Mouse (Mus musculus): ENCODE data around the gene Top2b. TPM values are rescaled to one million over a fixed set of nuclear protein-coding genes. Genes with fewer than 3 reads are reported as not detected.
A peak's percentile ranks its signal among the peaks of the same experiment; 100 is the strongest.

The Top2b gene
- polyA plus RNA-seq, 1 experiment from 2014 or later, result 83.7 TPM

DNA sequence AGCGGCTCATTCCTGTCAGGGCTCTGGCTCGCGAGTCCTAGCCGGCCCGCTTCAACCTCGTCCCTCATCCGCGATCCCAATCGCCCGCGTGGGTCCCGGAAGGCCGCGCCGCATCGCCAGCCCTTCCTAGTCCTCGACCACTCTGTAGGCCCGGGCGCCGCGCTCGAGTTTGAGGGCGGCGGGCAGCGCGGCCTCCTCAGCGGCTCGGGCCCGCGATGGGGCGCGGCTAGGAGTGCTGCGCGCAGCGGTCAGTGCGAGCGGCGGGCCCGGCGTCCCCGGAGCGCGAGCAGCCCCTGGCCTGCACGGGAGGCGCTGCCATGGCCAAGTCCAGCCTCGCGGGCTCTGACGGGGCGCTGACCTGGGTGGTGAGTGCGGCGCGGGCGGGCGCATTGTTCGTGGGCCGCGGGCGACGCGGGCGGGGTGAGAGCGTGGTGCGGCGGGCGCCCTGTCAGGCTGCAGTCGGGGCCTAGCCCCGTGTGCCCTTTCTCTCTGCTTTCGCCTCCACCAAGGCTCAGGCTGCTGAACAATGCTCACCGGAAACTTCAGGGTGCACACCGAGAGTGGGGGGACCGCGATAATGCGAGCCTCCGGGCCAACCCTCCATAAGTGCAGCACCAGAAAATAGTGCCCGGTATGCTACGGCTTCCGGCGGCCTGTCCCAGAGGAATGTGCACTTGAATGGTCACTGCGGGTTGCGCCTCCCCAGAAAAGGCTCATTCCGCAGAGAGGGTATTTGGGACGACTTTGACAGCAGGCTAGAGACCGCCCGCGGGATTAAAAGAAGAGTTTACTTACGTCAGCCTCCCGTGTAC lies 589 bp downstream of the Top2b start:
- H3K9me3 ChIP-seq (replicated peaks), result no peaks in the 10 kb centered on the region
- H3K4me3 ChIP-seq, result peak overlapping the region; percentile 95
- peaks cover 16% of the 10 kb centered on the region for H3K36me3 ChIP-seq
- DNase-seq (ENCODE audit: low spot score), result peak; percentile 77
- peaks cover 17% of the 10 kb centered on the region for H3K4me1 ChIP-seq
- under 1% methylated on average over 87 of the region's 87 CpGs for WGBS
- H3K27ac ChIP-seq, result peak overlapping the region; percentile 99
- H3K27me3 ChIP-seq (ENCODE audit: low read depth, poor library complexity, severe bottlenecking), result no peaks in the 10 kb centered on the region

- Histone ChIP-seq H3K9me3 (replicated peaks) (no peaks in the 10 kb centered on the region), H3K4me3 (peak overlapping the region; percentile 95), H3K27ac (peak overlapping the region; percentile 99), H3K36me3 (peaks cover 23% of the 10 kb centered on the region), H3K4me1 (peaks cover 17% of the 10 kb centered on the region), H3K27me3 (ENCODE audit: low read depth, poor library complexity, severe bottlenecking) (no peaks in the 10 kb centered on the region)
- WGBS, result 22% methylated on average over 16 of the region's 16 CpGs
- no peak for DNase-seq (ENCODE audit: low spot score)
Observed at GRCm38 (mm10) chr14:16366174-16366889, 1.4 kb downstream of the Top2b start.

DNA sequence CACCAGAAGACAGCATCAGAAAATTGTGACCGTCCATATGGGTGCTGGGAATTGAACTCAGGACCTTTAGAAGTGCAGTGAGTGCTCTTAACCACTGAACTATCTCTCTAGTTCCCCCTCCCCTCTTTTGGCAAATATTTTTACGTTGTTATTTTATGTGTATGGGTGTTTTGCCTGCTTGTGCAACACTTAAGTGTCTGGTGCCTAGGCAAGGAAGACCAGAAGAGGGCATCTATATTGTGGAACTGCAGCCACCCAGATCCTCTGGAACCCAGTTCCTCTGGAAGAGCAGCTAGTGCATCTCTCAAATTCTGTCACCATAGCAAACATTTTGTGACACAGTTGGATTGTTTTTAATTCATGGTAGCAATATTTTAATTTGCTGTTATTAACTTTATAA lies 2.0 kb downstream of the Top2b start:
- Histone ChIP-seq H3K9me3 (replicated peaks) (no peaks in the 10 kb centered on the region), H3K27ac (no peak overlapping the region)
- no peak for DNase-seq (ENCODE audit: low spot score)

DNA sequence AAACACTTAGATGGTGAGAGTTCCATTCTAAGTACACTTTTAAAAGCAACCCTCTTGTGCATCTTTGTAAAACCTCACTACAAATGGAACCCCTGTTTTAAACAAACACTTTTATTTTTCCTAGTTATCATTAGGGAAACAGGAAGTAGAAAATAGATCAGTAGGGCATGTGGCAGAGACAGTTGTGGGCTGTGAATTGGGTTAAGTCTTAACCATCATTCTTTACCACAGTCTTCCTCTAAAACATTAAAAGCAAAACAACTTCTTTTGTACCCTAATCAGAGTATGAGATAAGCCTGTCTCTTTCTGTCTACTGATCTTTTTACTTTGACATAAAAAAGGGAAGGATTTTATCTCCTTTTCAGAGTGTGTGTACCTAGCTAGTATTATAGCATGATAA lies 7.8 kb downstream of the Top2b start:
- no peaks in the 10 kb centered on the region for H3K4me1 ChIP-seq
- peaks cover 34% of the 10 kb centered on the region for H3K36me3 ChIP-seq
- no peak overlapping the region for H3K4me3 ChIP-seq
- DNase-seq (ENCODE audit: low spot score), result no peak
- H3K27me3 ChIP-seq (ENCODE audit: low read depth, poor library complexity, severe bottlenecking), result no peaks in the 10 kb centered on the region
- H3K9me3 ChIP-seq (replicated peaks), result no peaks in the 10 kb centered on the region
- no peak overlapping the region for H3K27ac ChIP-seq

More for the DNA sequence above, 2.0 kb downstream of the Top2b start:
- H3K4me1 ChIP-seq, result peaks cover 17% of the 10 kb centered on the region
- peak overlapping the region; percentile 95 for H3K4me3 ChIP-seq
- 69% methylated on average over 2 of the region's 2 CpGs for WGBS
- H3K36me3 ChIP-seq, result peaks cover 28% of the 10 kb centered on the region
- no peaks in the 10 kb centered on the region for H3K27me3 ChIP-seq (ENCODE audit: low read depth, poor library complexity, severe bottlenecking)

GRCm38 (mm10) chr14:16373190-16373589 lies 8.2 kb downstream of the Top2b start:
- H3K4me3 ChIP-seq, result no peak overlapping the region
- DNase-seq (ENCODE audit: low spot score), result no peak
- H3K9me3 ChIP-seq (replicated peaks), result no peaks in the 10 kb centered on the region
- H3K4me1 ChIP-seq, result no peaks in the 10 kb centered on the region
- peaks cover 34% of the 10 kb centered on the region for H3K36me3 ChIP-seq
- H3K27me3 ChIP-seq (ENCODE audit: low read depth, poor library complexity, severe bottlenecking), result no peaks in the 10 kb centered on the region
- H3K27ac ChIP-seq, result no peak overlapping the region

GRCm38 (mm10) chr14:16379917-16380570 lies 15.1 kb downstream of the Top2b start:
- Histone ChIP-seq H3K9me3 (replicated peaks) (no peaks in the 10 kb centered on the region), H3K4me3 (no peak overlapping the region), H3K36me3 (peaks cover 20% of the 10 kb centered on the region), H3K27me3 (ENCODE audit: low read depth, poor library complexity, severe bottlenecking) (no peaks in the 10 kb centered on the region), H3K4me1 (0 out of 2 replicates have a peak, but pooled peaks cover 5% of the 10 kb centered on the region), H3K27ac (peak overlapping the region; percentile 75)
- 13% methylated on average over 2 of the region's 2 CpGs for WGBS
- no peak for DNase-seq (ENCODE audit: low spot score)

DNA sequence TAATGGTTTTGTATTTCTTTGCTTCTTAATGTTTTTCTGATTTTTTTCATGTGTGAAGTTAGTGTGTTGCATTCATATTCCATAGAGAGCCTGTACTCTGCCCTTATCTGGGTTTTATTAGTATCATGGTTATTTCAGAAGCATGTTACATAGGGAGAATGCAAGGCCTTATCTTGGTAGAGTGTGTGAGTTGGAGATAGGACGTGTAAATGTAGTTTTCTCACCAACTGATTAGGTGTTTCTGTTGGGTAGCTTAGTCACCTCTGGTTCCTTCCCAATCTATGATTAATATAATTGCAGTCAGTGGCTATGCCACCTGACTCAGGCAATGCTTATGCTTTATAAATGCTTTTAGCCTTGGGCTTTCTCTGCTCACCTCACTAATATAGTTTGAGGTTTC lies 19.8 kb downstream of the Top2b start:
- Histone ChIP-seq H3K27me3 (ENCODE audit: low read depth, poor library complexity, severe bottlenecking) (no peaks in the 10 kb centered on the region), H3K36me3 (peaks cover 45% of the 10 kb centered on the region), H3K4me3 (no peak overlapping the region), H3K4me1 (0 out of 2 replicates have a peak, but pooled peaks cover 4% of the 10 kb centered on the region), H3K27ac (no peak overlapping the region), H3K9me3 (replicated peaks) (no peaks in the 10 kb centered on the region)
- WGBS, result 80% methylated on average over 1 of the region's 1 CpGs
- DNase-seq (ENCODE audit: low spot score), result no peak

DNA sequence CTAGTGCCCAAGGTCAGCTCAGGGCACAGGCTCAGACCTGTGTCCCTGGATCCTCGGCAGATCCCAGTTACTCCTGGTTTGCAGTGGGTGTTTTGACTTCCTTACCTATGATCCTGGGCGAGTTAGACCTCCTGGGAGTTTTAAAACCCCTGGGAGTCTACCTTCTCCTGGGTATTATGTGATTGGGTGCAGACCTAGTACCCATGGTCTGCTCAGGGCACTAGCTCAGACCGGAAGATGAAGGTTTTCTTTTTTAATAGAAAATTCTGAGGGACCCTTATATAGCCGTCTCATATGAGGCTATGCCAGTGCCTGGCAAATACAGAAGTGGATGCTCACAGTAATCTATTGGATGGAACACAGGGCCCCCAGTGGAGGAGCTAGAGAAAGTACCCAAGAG lies 40.2 kb downstream of the Top2b start:
- peaks cover 84% of the 10 kb centered on the region for H3K36me3 ChIP-seq
- H3K27ac ChIP-seq, result no peak overlapping the region
- H3K4me3 ChIP-seq, result no peak overlapping the region
- WGBS, result 93% methylated on average over 4 of the region's 4 CpGs
- no peak for DNase-seq (ENCODE audit: low spot score)
- H3K27me3 ChIP-seq (ENCODE audit: low read depth, poor library complexity, severe bottlenecking), result no peaks in the 10 kb centered on the region
- no peaks in the 10 kb centered on the region for H3K9me3 ChIP-seq (replicated peaks)
- no peaks in the 10 kb centered on the region for H3K4me1 ChIP-seq

DNA sequence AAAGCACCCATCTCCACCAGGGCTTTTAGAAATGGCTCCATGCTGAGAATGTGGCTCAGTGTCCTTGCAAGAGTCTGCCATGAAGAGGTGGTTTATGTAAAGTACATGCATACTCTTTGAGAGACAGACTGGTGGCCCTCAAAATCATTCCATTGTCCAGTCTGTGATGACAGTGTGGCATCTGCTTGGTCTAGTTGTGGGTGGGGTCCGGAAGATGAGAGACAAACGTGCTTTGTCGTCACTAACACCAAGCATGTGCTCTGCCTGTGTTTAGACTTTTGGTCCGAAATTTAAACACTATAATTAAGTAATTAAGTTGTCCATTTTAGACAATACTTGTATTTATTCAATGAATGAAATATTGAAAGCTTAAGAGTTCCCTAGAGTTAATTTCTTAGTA lies 49.2 kb downstream of the Top2b start:
- Histone ChIP-seq H3K9me3 (replicated peaks) (no peaks in the 10 kb centered on the region), H3K27me3 (ENCODE audit: low read depth, poor library complexity, severe bottlenecking) (no peaks in the 10 kb centered on the region), H3K27ac (no peak overlapping the region), H3K4me3 (no peak overlapping the region), H3K36me3 (peaks cover 87% of the 10 kb centered on the region), H3K4me1 (no peaks in the 10 kb centered on the region)
- WGBS, result 86% methylated on average over 4 of the region's 4 CpGs
- no peak for DNase-seq (ENCODE audit: low spot score)

DNA sequence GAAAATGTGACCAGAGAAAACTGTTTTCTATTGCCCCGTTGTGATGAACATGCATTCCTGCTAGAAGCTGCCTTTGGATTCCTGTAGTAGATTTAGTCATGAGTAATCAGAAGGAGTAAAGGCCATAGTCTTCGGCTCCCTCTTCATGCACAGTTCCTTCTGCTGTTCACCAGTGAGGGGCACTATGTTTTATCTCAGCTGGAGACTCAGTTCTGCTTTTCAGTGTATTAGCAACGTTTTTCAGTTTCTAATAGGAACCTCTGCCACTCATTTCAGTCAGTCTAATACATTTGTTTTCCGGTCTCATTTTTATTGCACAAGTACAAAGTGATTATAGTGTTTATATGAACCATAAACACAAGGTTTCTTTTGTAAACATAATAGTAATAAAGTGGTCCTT lies 62.6 kb downstream of the Top2b start:
- Histone ChIP-seq H3K9me3 (replicated peaks) (no peaks in the 10 kb centered on the region), H3K4me3 (no peak overlapping the region)
- no peak for DNase-seq (ENCODE audit: low spot score)

GRCm38 (mm10) chr14:16431941-16432499 lies 67.0 kb downstream of the Top2b start:
- DNase-seq (ENCODE audit: low spot score), result no peak
- WGBS, result 87% methylated on average over 4 of the region's 4 CpGs
- H3K27me3 ChIP-seq (ENCODE audit: low read depth, poor library complexity, severe bottlenecking), result no peaks in the 10 kb centered on the region
- H3K4me3 ChIP-seq, result no peak overlapping the region
- H3K36me3 ChIP-seq, result peaks cover 77% of the 10 kb centered on the region
- no peaks in the 10 kb centered on the region for H3K4me1 ChIP-seq
- no peaks in the 10 kb centered on the region for H3K9me3 ChIP-seq (replicated peaks)
- no peak overlapping the region for H3K27ac ChIP-seq

More for the DNA sequence above, 62.6 kb downstream of the Top2b start:
- no peaks in the 10 kb centered on the region for H3K27me3 ChIP-seq (ENCODE audit: low read depth, poor library complexity, severe bottlenecking)
- WGBS, result 82% methylated on average over 4 of the region's 4 CpGs
- H3K27ac ChIP-seq, result no peak overlapping the region
- H3K4me1 ChIP-seq, result no peaks in the 10 kb centered on the region
- peaks cover 99% of the 10 kb centered on the region for H3K36me3 ChIP-seq

- no peak overlapping the region for H3K27ac ChIP-seq
- no peak for DNase-seq (ENCODE audit: low spot score)
Observed at GRCm38 (mm10) chr14:16432550-16432949, 67.6 kb downstream of the Top2b start.

GRCm38 (mm10) chr14:16433206-16433605 lies 68.2 kb downstream of the Top2b start:
- no peaks in the 10 kb centered on the region for H3K4me1 ChIP-seq
- 85% methylated on average over 2 of the region's 2 CpGs for WGBS
- DNase-seq (ENCODE audit: low spot score), result no peak
- H3K4me3 ChIP-seq, result no peak overlapping the region
- no peaks in the 10 kb centered on the region for H3K27me3 ChIP-seq (ENCODE audit: low read depth, poor library complexity, severe bottlenecking)
- peaks cover 69% of the 10 kb centered on the region for H3K36me3 ChIP-seq
- H3K27ac ChIP-seq, result no peak overlapping the region
- no peaks in the 10 kb centered on the region for H3K9me3 ChIP-seq (replicated peaks)

More at GRCm38 (mm10) chr14:16432550-16432949, 67.6 kb downstream of the Top2b start:
- Histone ChIP-seq H3K9me3 (replicated peaks) (no peaks in the 10 kb centered on the region), H3K4me1 (no peaks in the 10 kb centered on the region), H3K4me3 (no peak overlapping the region), H3K27me3 (ENCODE audit: low read depth, poor library complexity, severe bottlenecking) (no peaks in the 10 kb centered on the region), H3K36me3 (peaks cover 76% of the 10 kb centered on the region)
- WGBS, result 92% methylated on average over 3 of the region's 3 CpGs

Data from limb, embryonic 10.5 days (tissue).